Mouse (Mus musculus): ENCODE results near the gene Dnah12.

DNA sequence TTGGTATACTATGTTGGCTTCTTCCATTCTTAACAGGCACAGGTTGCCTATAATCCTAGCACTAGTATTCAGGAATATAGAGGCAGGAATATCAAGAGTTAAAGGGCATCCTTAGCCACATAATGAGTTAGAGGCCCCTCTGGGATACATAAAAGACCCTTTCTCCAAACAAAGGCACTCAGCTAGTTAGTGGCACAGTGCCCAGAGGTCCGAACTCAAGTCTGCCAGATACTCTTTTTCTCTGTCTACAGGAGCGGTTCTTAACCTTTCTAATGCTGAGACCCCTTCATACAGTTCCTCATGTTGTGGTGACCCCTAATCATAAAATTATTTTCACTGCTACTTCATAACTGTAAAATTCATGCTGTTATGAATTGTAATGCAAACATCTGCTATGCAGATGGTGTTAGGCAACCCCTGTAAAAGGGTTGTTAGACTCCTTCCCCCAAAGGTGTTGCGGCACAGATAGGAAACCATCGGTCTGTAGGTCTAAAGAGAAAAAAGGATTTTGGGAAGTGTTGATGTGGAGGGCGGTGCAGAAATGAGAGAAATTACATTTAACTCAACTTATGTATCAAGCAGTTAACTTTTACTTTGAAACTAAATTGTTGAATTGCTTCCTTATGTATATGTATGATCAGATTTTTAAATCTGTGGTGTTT, 47.0 kb upstream of the Dnah12 start:
- TF ChIP-seq POLR2A (IDR thresholded peaks at IDR 0.05; ENCODE audit: insufficient read depth, low read length) = no peak
- no peak for TF ChIP-seq CTCF (IDR thresholded peaks at IDR 0.05; ENCODE audit: low read depth, low read length)
- TF ChIP-seq EP300 (IDR thresholded peaks at IDR 0.05; ENCODE audit: insufficient read depth, low read depth, low read length) = no peak

Measured in ES-Bruce4 (cell line).